Mouse (Mus musculus) forebrain, embryonic 11.5 days (tissue): ENCODE measurements around the gene Olfr394. TPM values are rescaled to one million over a fixed set of nuclear protein-coding genes. Genes with fewer than 3 reads are reported as not detected.
"Not testable (repeated sequence)": the region's sequence is repeated elsewhere in the genome, so short reads cannot be mapped to it uniquely, and the experiment has no call there.

Source experiments
- ATAC-seq: fragments of 200-750 bp; cut with Nextera tagmentation; replicated peaks from 2 replicates; pipeline ENCODE4 v1.8.0; 2017; ENCODE audit warnings: moderate TSS enrichment; ENCODE audit not compliant: low FRiP score
- DNase-seq: peaks from one replicate; pipeline ENCODE4 v3.0.0-alpha.2; 2017; ENCODE audit warnings: low spot score
- H3K27ac ChIP-seq: fragments of 300-500 bp; sonication (generic); 2 replicates; pipeline ENCODE4 v1.5.1; 2014; ENCODE audit warnings: low read depth, low read length
- H3K27me3 ChIP-seq: fragments of 300-500 bp; sonication (generic); 2 replicates; pipeline ENCODE4 v1.6.1; 2014; ENCODE audit warnings: mild to moderate bottlenecking, low read length, mixed read lengths; ENCODE audit not compliant: control insufficient read depth, insufficient read depth
- H3K36me3 ChIP-seq: fragments of 300-500 bp; sonication (generic); 2 replicates; pipeline ENCODE4 v1.6.1; 2014; ENCODE audit warnings: mild to moderate bottlenecking, low read length, moderate library complexity, mixed read lengths; ENCODE audit not compliant: control insufficient read depth, insufficient read depth
- H3K4me1 ChIP-seq: fragments of 300-500 bp; sonication (generic); replicated peaks from 2 replicates; pipeline ENCODE4 v1.6.1; 2014; ENCODE audit warnings: low read length, mixed read lengths; ENCODE audit not compliant: control insufficient read depth, insufficient read depth
- H3K4me2 ChIP-seq: fragments of 300-500 bp; sonication (generic); 2 replicates; pipeline ENCODE4 v1.6.1; 2014; ENCODE audit warnings: low read depth, mild to moderate bottlenecking, low read length, moderate library complexity, mixed read lengths; ENCODE audit not compliant: severe bottlenecking
- H3K4me3 ChIP-seq: fragments of 300-500 bp; sonication (generic); 2 replicates; pipeline ENCODE4 v1.5.1; 2014; ENCODE audit warnings: low read depth, low read length
- H3K9ac ChIP-seq: fragments of 300-500 bp; sonication (generic); 2 replicates; pipeline ENCODE4 v1.6.1; 2014; ENCODE audit warnings: low read length
- H3K9me3 ChIP-seq: fragments of 300-500 bp; sonication (generic); 2 replicates; pipeline ENCODE4 v1.6.1; 2016; ENCODE audit warnings: low read length, mixed read lengths; ENCODE audit not compliant: control insufficient read depth
- WGBS: fragments of 180-500 bp; shearing (Covaris S2); extraction: QIAGEN DNeasy Blood & Tissue Kit; methylation state at CpG from one replicate; pipeline ENCODE4 v1.1.7; 2014; 5-methylcytosine and 5-hydroxymethylcytosine counted together
- polyA plus RNA-seq: library from polyadenylated mRNA; unstranded; fragments of >200 nt; fragmentation: Nextera tagmentation; extraction: Ambion mirVana; gene quantifications from 2 replicates; pipeline ENCODE4 v1.2.1, GENCODE M21; 2014

The Olfr394 gene
- polyA plus RNA-seq, result not detected in 2 replicates

DNA sequence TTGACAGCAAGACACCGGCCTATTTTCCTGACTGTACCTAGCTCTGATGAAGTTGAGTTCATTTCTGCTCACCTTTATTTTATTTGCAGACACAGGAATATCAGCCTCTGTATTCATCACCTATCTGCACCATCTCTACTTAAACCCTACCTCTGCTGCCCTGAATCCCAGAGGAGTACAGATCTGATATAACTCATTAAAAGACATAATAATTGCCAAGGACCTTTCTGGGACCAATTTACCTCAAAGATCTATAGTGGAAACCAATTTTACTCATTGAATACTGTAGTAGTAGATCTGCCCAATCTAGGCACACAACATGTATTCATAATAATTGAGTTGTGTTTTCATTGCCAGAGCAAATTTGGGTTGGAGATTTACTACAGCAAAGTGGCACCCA is at the start of gene Olfr394:
Gene Olfr394 (minus strand): TSS at position 101 of the 400 bp plus-strand sequence.
- no peak for ATAC-seq
- no peak within 1 kb of the TSS for H3K4me3 ChIP-seq
- DNase-seq, result no peak
- no peaks in the 10 kb centered on the region for H3K27me3 ChIP-seq
- no peaks in the 10 kb centered on the region for H3K4me1 ChIP-seq
- H3K9me3 ChIP-seq, result no peaks in the 10 kb centered on the region; the same call in 1 of the 2 replicates
- H3K9ac ChIP-seq, result no peak within 1 kb of the TSS
- WGBS, result 88% methylated on average over 1 of the region's 1 CpGs
- H3K36me3 ChIP-seq, result no peaks in the 10 kb centered on the region
- H3K27ac ChIP-seq, result no peak within 1 kb of the TSS
- H3K4me2 ChIP-seq, result no peak within 1 kb of the TSS

DNA sequence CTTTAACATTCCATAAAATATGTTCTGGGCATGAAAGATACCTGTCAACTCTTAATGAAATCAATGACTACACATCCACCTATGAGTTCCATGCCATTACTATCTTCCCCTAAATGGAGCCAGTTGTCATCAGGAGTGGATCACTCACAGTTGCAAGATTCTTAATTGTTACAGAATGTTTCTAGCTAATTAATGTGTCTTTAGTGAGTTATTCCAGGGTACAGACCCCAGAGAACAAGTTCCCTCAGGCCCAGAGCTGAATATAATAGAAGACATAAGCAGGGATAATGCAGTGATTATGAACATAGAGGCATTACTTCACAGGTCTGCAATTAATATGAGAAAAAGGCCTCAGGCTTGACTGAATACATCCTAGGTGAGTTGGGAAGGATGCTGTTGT is 45.8 kb upstream of the Olfr394 start, which contains the start of gene Olfr23:
Gene Olfr23 (plus strand): TSS at position 301 of the 400 bp plus-strand sequence.
- DNase-seq, result no peak
- no peaks in the 10 kb centered on the region for H3K36me3 ChIP-seq
- H3K9me3 ChIP-seq, result no peaks in the 10 kb centered on the region; the same call in 1 of the 2 replicates
- no peak within 1 kb of the TSS for H3K27ac ChIP-seq
- H3K4me1 ChIP-seq, result no peaks in the 10 kb centered on the region
- no peak within 1 kb of the TSS for H3K9ac ChIP-seq
- no peaks in the 10 kb centered on the region for H3K27me3 ChIP-seq
- ATAC-seq, result no peak
- no peak within 1 kb of the TSS for H3K4me2 ChIP-seq
- H3K4me3 ChIP-seq, result no peak within 1 kb of the TSS

GRCm38 (mm10) chr11:73909199-73909598 is 18.6 kb upstream of the Olfr394 start, which contains the start of gene Olfr395:
Olfr395 (minus strand) TSS chr11:73909299.
- not testable (repeated sequence) for H3K4me1 ChIP-seq, H3K9ac ChIP-seq, DNase-seq, H3K36me3 ChIP-seq, ATAC-seq, H3K9me3 ChIP-seq, H3K4me2 ChIP-seq, H3K27me3 ChIP-seq, H3K4me3 ChIP-seq, H3K27ac ChIP-seq
- WGBS, result 84% methylated on average over 4 of the region's 4 CpGs

- Histone ChIP-seq H3K27ac (no peak within 1 kb of the TSS), H3K36me3 (no peaks in the 10 kb centered on the region), H3K9ac (no peak within 1 kb of the TSS), H3K4me2 (no peak within 1 kb of the TSS), H3K4me3 (no peak within 1 kb of the TSS), H3K9me3 (peaks cover 3% of the 10 kb centered on the region; the same call in 1 of the 2 replicates), H3K27me3 (no peaks in the 10 kb centered on the region), H3K4me1 (no peaks in the 10 kb centered on the region)
- no peak for DNase-seq
- no peak for ATAC-seq
These were observed 39.2 kb downstream of the Olfr394 start, which contains the start of gene Olfr393 for GRCm38 (mm10) chr11:73851354-73851753. Olfr393 (minus strand) TSS chr11:73851454.

Other genes with a start within 250 kb of the Olfr394 start
- not detected in 2 replicates for gene Zfp735, start 202.0 kb downstream of the Olfr394 start, polyA plus RNA-seq
- not detected in 2 replicates for gene Olfr389, start 110.1 kb downstream of the Olfr394 start, polyA plus RNA-seq
- gene Olfr390, start 107.8 kb downstream of the Olfr394 start, polyA plus RNA-seq, result not detected in 2 replicates
- gene Olfr391-ps, start 87.7 kb downstream of the Olfr394 start, polyA plus RNA-seq, result not detected in 2 replicates
- not detected in 2 replicates for gene Olfr392, start 73.7 kb downstream of the Olfr394 start, polyA plus RNA-seq
- gene Olfr393, start 39.3 kb downstream of the Olfr394 start, polyA plus RNA-seq, result not detected in 2 replicates
- not detected in 2 replicates for gene Olfr395, start 18.5 kb upstream of the Olfr394 start, polyA plus RNA-seq
- not detected in 2 replicates for gene Olfr23, start 45.9 kb upstream of the Olfr394 start, polyA plus RNA-seq
- gene Olfr397, start 70.0 kb upstream of the Olfr394 start, polyA plus RNA-seq, result not detected in 2 replicates
- gene Olfr398, start 99.6 kb upstream of the Olfr394 start, polyA plus RNA-seq, result not detected in 2 replicates
- gene Olfr139, start 165.8 kb upstream of the Olfr394 start, polyA plus RNA-seq, result not detected in 2 replicates
- not detected in 2 replicates for gene Olfr399, start 165.8 kb upstream of the Olfr394 start, polyA plus RNA-seq
- not detected in 2 replicates for gene Zfp616, start 179.2 kb upstream of the Olfr394 start, polyA plus RNA-seq
- gene Olfr401, start 222.9 kb upstream of the Olfr394 start, polyA plus RNA-seq, result not detected in 2 replicates